Mouse (Mus musculus) MEL (cell line): ENCODE results near the gene 4930432K21Rik. TPM values are rescaled to one million over a fixed set of nuclear protein-coding genes. Genes with fewer than 3 reads are reported as not detected.

Experiments used
- DNase-seq: peaks from one replicate; pipeline ENCODE4 v3.0.0; 2011; ENCODE audit warnings: low read depth, low spot score
- H3K27ac ChIP-seq: 2 replicates; pipeline ENCODE4 v1.5.1; 2012; ENCODE audit warnings: low read depth, mild to moderate bottlenecking, control low read depth, low read length, moderate library complexity; ENCODE audit not compliant: control insufficient read depth
- H3K27me3 ChIP-seq, 2 experiments: fragments of 150-350 bp in 1 of 2; sonication (generic) in 1 of 2; 2 replicates each; pipeline ENCODE4 v1.6.1; 2012; ENCODE audit warnings: low read length in 2 of 2, mild to moderate bottlenecking in 2 of 2, improper control_type of control experiment in 1 of 2, moderate library complexity in 1 of 2; ENCODE audit not compliant: insufficient read depth in 2 of 2, control insufficient read depth in 1 of 2
- H3K36me3 ChIP-seq, 2 experiments: 2 replicates each; pipeline ENCODE4 v1.6.1; 2012 to 2014; ENCODE audit warnings: low read length in 2 of 2, improper control_type of control experiment in 1 of 2, inconsistent platforms in 1 of 2, mild to moderate bottlenecking in 1 of 2; ENCODE audit not compliant: insufficient read depth in 2 of 2, control insufficient read depth in 1 of 2
- H3K4me1 ChIP-seq, 2 experiments: fragments of 150-350 bp in 1 of 2; sonication (generic) in 1 of 2; 2 replicates each; pipeline ENCODE4 v1.6.1; 2012; ENCODE audit warnings: low read length in 2 of 2, improper control_type of control experiment in 1 of 2, mild to moderate bottlenecking in 1 of 2; ENCODE audit not compliant: insufficient read depth in 2 of 2, control insufficient read depth in 1 of 2
- H3K4me3 ChIP-seq, 2 experiments: fragments of 150-350 bp in 1 of 2; sonication (generic) in 1 of 2; 2 replicates each; pipeline ENCODE4 v1.5.1; 2012; ENCODE audit warnings: low read depth in 2 of 2, low read length in 2 of 2, mild to moderate bottlenecking in 2 of 2, moderate library complexity in 2 of 2, control low read depth in 1 of 2, improper control_type of control experiment in 1 of 2; ENCODE audit not compliant: control insufficient read depth in 1 of 2, insufficient read depth in 1 of 2
- H3K79me2 ChIP-seq: 2 replicates; pipeline ENCODE4 v1.6.1; 2012; ENCODE audit warnings: mild to moderate bottlenecking, low read length, moderate library complexity; ENCODE audit not compliant: control insufficient read depth, poor library complexity, insufficient read depth
- H3K9ac ChIP-seq: 2 replicates; pipeline ENCODE4 v1.6.1; 2012; ENCODE audit warnings: low read depth, mild to moderate bottlenecking, control low read depth, low read length, moderate library complexity; ENCODE audit not compliant: control insufficient read depth, poor library complexity, severe bottlenecking
- H3K9me3 ChIP-seq: fragments of 150-350 bp; sonication (generic); replicated peaks from 2 replicates; pipeline ENCODE4 v1.6.1; 2012; ENCODE audit warnings: mild to moderate bottlenecking, low read length, improper control_type of control experiment, moderate library complexity; ENCODE audit not compliant: insufficient read depth
- BHLHE40 ChIP-seq: IDR thresholded peaks from 2 replicates; pipeline ENCODE4 v1.6.1; 2012; ENCODE audit warnings: low read depth, mild to moderate bottlenecking, inconsistent platforms, low read length, improper control_type of control experiment, borderline replicate concordance
- CTCF ChIP-seq, 3 experiments: IDR thresholded peaks in 2 of 3; conservative IDR thresholded peaks in 1 of 3; 2 replicates each; pipeline ENCODE4 v1.5.1; 2011 to 2012; ENCODE audit warnings: low read length in 3 of 3, low read depth in 2 of 3, mild to moderate bottlenecking in 2 of 3, improper control_type of control experiment in 1 of 3, inconsistent platforms in 1 of 3, mixed read lengths in 1 of 3, moderate library complexity in 1 of 3; ENCODE audit not compliant: control insufficient read depth in 1 of 3, insufficient read depth in 1 of 3, poor library complexity in 1 of 3, severe bottlenecking in 1 of 3
- ELF1 ChIP-seq: IDR thresholded peaks from 2 replicates; pipeline ENCODE4 v1.6.1; 2014; ENCODE audit warnings: low read depth, mild to moderate bottlenecking, inconsistent platforms, low read length, improper control_type of control experiment, moderate library complexity
- EP300 ChIP-seq, 2 experiments: IDR thresholded peaks; 2 replicates each; pipeline ENCODE4 v1.6.1; 2011; ENCODE audit warnings: improper control_type of control experiment in 2 of 2, low read length in 2 of 2, low read depth in 1 of 2, mild to moderate bottlenecking in 1 of 2
- GABPA ChIP-seq: IDR thresholded peaks from 2 replicates; pipeline ENCODE4 v1.6.1; 2012; ENCODE audit warnings: low read depth, mild to moderate bottlenecking, inconsistent platforms, low read length, improper control_type of control experiment, moderate library complexity
- GATA1 ChIP-seq: IDR thresholded peaks from 2 replicates; pipeline ENCODE4 v1.6.1; 2011; ENCODE audit warnings: low read depth, low read length, improper control_type of control experiment
- HCFC1 ChIP-seq: IDR thresholded peaks from 2 replicates; pipeline ENCODE4 v1.6.1; 2012; ENCODE audit warnings: low read depth, mild to moderate bottlenecking, inconsistent platforms, low read length, improper control_type of control experiment, moderate library complexity
- JUND ChIP-seq: IDR thresholded peaks from 2 replicates; pipeline ENCODE4 v1.6.1; 2011; ENCODE audit warnings: low read depth, mild to moderate bottlenecking, improper control_type of control experiment, low read length
- MAFK ChIP-seq: IDR thresholded peaks from 2 replicates; pipeline ENCODE4 v1.6.1; 2011; ENCODE audit warnings: low read depth, mild to moderate bottlenecking, low read length, improper control_type of control experiment, borderline replicate concordance
- MAX ChIP-seq: IDR thresholded peaks from 2 replicates; pipeline ENCODE4 v1.6.1; 2011; ENCODE audit warnings: low read length, improper control_type of control experiment
- MAZ ChIP-seq: IDR thresholded peaks from 2 replicates; pipeline ENCODE4 v1.6.1; 2012; ENCODE audit warnings: low read depth, mild to moderate bottlenecking, inconsistent platforms, low read length, improper control_type of control experiment
- MEF2A ChIP-seq: IDR thresholded peaks from 2 replicates; pipeline ENCODE4 v1.6.1; 2014; ENCODE audit warnings: low read depth, mild to moderate bottlenecking, inconsistent platforms, low read length, improper control_type of control experiment; ENCODE audit not compliant: poor library complexity, insufficient replicate concordance, severe bottlenecking; ENCODE audit errors: extremely low read depth
- MXI1 ChIP-seq: IDR thresholded peaks from 2 replicates; pipeline ENCODE4 v1.6.1; 2011; ENCODE audit warnings: mild to moderate bottlenecking, low read depth, low read length, improper control_type of control experiment
- MYB ChIP-seq: IDR thresholded peaks from 2 replicates; pipeline ENCODE4 v1.6.1; 2011; ENCODE audit warnings: mild to moderate bottlenecking, low read depth, low read length, improper control_type of control experiment
- NELFE ChIP-seq: IDR thresholded peaks from 2 replicates; pipeline ENCODE4 v1.6.1; 2011; ENCODE audit warnings: low read depth, low read length, improper control_type of control experiment
- NRF1 ChIP-seq: IDR thresholded peaks from 2 replicates; pipeline ENCODE4 v1.6.1; 2014; ENCODE audit warnings: low read depth, mild to moderate bottlenecking, inconsistent platforms, low read length, improper control_type of control experiment, moderate library complexity; ENCODE audit not compliant: poor library complexity, insufficient read depth, severe bottlenecking
- POLR2A ChIP-seq, 2 experiments: IDR thresholded peaks; 2 replicates each; pipeline ENCODE4 v1.6.1; 2011 to 2012; ENCODE audit warnings: low read length in 2 of 2, mild to moderate bottlenecking in 2 of 2, control low read depth in 1 of 2, improper control_type of control experiment in 1 of 2, low read depth in 1 of 2, moderate library complexity in 1 of 2; ENCODE audit not compliant: control insufficient read depth in 1 of 2, insufficient read depth in 1 of 2, poor library complexity in 1 of 2
- POLR2AphosphoS2 ChIP-seq: IDR thresholded peaks from 2 replicates; pipeline ENCODE4 v1.6.1; 2011; ENCODE audit warnings: low read length, improper control_type of control experiment
- POLR2AphosphoS5 ChIP-seq: IDR thresholded peaks from 2 replicates; pipeline ENCODE4 v1.6.1; 2012; ENCODE audit warnings: low read depth, borderline replicate concordance, mild to moderate bottlenecking, inconsistent platforms, low read length, moderate library complexity, mixed read lengths
- RAD21 ChIP-seq: IDR thresholded peaks from 2 replicates; pipeline ENCODE4 v1.6.1; 2011; ENCODE audit warnings: mild to moderate bottlenecking, low read depth, low read length, improper control_type of control experiment
- RCOR1 ChIP-seq: IDR thresholded peaks from 2 replicates; pipeline ENCODE4 v1.6.1; 2012; ENCODE audit warnings: low read depth, mild to moderate bottlenecking, inconsistent platforms, low read length, improper control_type of control experiment
- SIN3A ChIP-seq: IDR thresholded peaks from 2 replicates; pipeline ENCODE4 v1.6.1; 2012; ENCODE audit warnings: low read length, improper control_type of control experiment, inconsistent platforms
- SMC3 ChIP-seq: IDR thresholded peaks from 2 replicates; pipeline ENCODE4 v1.6.1; 2011; ENCODE audit warnings: low read depth, low read length, improper control_type of control experiment
- polyA plus RNA-seq, 2 experiments: library from polyadenylated mRNA; stranded (reverse) in 1 of 2; unstranded in 1 of 2; fragments of >175 nt in 1 of 2; fragments of >200 nt in 1 of 2; gene quantifications; 2 replicates each; pipeline versions ENCODE4 v1.2.1 to v1.2.4; 2012; ENCODE audit warnings: low replicate concordance in 2 of 2, low read depth in 1 of 2; ENCODE audit not compliant: insufficient read length in 2 of 2, insufficient read depth in 1 of 2, missing spikeins in 1 of 2
- total RNA-seq: library from RNA; depleted of rRNA; stranded (reverse); fragments of 300-350 nt; gene quantifications from 2 replicates; pipeline ENCODE4 v1.2.3, GENCODE M21; 2012

The 4930432K21Rik gene
- total and polyA plus RNA-seq, 3 experiments, result 2.2 to 3.0 TPM; not detected in 1

GRCm38 (mm10) chr8:84148531-84148850 is 666 bp downstream of the 4930432K21Rik start:
- TF ChIP-seq NRF1 (no peak), CTCF (IDR thresholded peaks at IDR 0.05 in 2 of 3, conservative IDR thresholded peaks at IDR 0.05 in 1 of 3; ENCODE audit: control insufficient read depth in 1 of 3, insufficient read depth in 1 of 3, low read depth in 2 of 3, low read length in 3 of 3, poor library complexity in 1 of 3, severe bottlenecking in 1 of 3) (no peak), POLR2AphosphoS2 (no peak), MAZ (no peak), MYB (no peak), RCOR1 (no peak), NELFE (no peak), MAX (no peak), SIN3A (no peak), HCFC1 (no peak), GABPA (no peak), MEF2A (no peak), POLR2AphosphoS5 (no peak), JUND (no peak), GATA1 (no peak), RAD21 (no peak), ELF1 (no peak), MAFK (no peak)
- Histone ChIP-seq H3K4me1 (peaks cover 0 to 12% of the 10 kb centered on the region in 2 experiments; a peak in 2 of 4 replicates), H3K27me3 (no peaks in the 10 kb centered on the region), H3K27ac (no peak overlapping the region), H3K4me3 (no peak overlapping the region; a peak in 1 of 4 replicates), H3K9me3 (no peaks in the 10 kb centered on the region), H3K9ac (peak overlapping the region; percentile 43; the same call in 1 of the 2 replicates), H3K36me3 (peaks cover 0 to 10% of the 10 kb centered on the region in 2 experiments; a peak in 2 of 4 replicates), H3K79me2 (peaks cover 4% of the 10 kb centered on the region; the same call in 1 of the 2 replicates)
- DNase-seq, result no peak

GRCm38 (mm10) chr8:84149181-84149580 is 1.4 kb downstream of the 4930432K21Rik start:
- H3K27ac ChIP-seq, result no peak overlapping the region
- peaks cover 0 to 10% of the 10 kb centered on the region in 2 experiments; a peak in 2 of 4 replicates for H3K36me3 ChIP-seq
- TF ChIP-seq EP300 (IDR thresholded peaks at IDR 0.05; ENCODE audit: low read depth in 1 of 2, low read length in 2 of 2) (no peak), MYB (no peak), SMC3 (no peak), BHLHE40 (no peak), POLR2A (IDR thresholded peaks at IDR 0.05; ENCODE audit: control insufficient read depth in 1 of 2, insufficient read depth in 1 of 2, low read depth in 1 of 2, low read length in 2 of 2, poor library complexity in 1 of 2) (no peak), MXI1 (no peak)
- H3K9me3 ChIP-seq, result no peaks in the 10 kb centered on the region
- H3K9ac ChIP-seq, result no peak overlapping the region
- H3K4me3 ChIP-seq, result no peak overlapping the region
- no peaks in the 10 kb centered on the region for H3K27me3 ChIP-seq
- H3K4me1 ChIP-seq, result peaks cover 0 to 12% of the 10 kb centered on the region in 2 experiments; a peak in 2 of 4 replicates
- peaks cover 4% of the 10 kb centered on the region; the same call in 1 of the 2 replicates for H3K79me2 ChIP-seq
- DNase-seq, result no peak
